Mouse (Mus musculus): Measurements from ENCODE around the gene Nkain1. TPM values are rescaled to one million over a fixed set of nuclear protein-coding genes. Genes with fewer than 3 reads are reported as not detected.
A peak's percentile ranks its signal among the peaks of the same experiment; 100 is the strongest.

The Nkain1 gene
- 0.56 and 1.0 TPM in 2 replicates for polyA plus RNA-seq (2015; fragmentation: Nextera tagmentation; extraction: Ambion mirVana)

DNA sequence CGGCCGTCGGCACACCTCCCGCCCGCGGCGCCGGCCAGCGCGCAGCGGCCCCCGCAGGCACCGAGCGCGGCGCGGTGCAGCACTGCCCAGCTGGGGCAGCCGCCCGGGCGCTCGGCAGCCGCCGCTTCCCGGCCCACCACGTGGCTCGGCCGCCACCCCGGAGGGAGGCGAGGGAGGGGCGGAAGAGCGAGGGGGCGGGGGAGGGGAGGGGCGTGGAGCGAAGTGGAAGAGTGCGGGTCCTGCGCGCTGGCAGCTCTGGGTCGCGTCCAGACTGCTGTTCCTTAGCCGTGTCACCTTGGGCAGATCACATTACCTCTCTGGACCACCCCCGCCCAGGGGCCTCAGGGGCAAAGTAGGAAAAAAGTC lies at the start of gene Nkain1:
Nkain1 (minus strand) TSS at position 126 of the 366 bp plus-strand sequence.
- H3K4me3 ChIP-seq (replicated peaks): peak within 1 kb of the TSS; percentile 65
- no peaks in the 10 kb centered on the region for H3K9me3 ChIP-seq (replicated peaks)
- peak; percentile 82 for ATAC-seq (ENCODE audit: insufficient number of reproducible peaks, low FRiP score, low TSS enrichment, low read depth)
- no peaks in the 10 kb centered on the region for H3K36me3 ChIP-seq
- no peaks in the 10 kb centered on the region for H3K27me3 ChIP-seq
- under 1% methylated on average over 40 of the region's 41 CpGs for WGBS
- H3K27ac ChIP-seq (replicated peaks): no peak within 1 kb of the TSS
- H3K4me2 ChIP-seq (replicated peaks): peak within 1 kb of the TSS; percentile 99
- peak within 1 kb of the TSS; percentile 37 for H3K9ac ChIP-seq
- H3K4me1 ChIP-seq: peaks cover 16% of the 10 kb centered on the region

DNA sequence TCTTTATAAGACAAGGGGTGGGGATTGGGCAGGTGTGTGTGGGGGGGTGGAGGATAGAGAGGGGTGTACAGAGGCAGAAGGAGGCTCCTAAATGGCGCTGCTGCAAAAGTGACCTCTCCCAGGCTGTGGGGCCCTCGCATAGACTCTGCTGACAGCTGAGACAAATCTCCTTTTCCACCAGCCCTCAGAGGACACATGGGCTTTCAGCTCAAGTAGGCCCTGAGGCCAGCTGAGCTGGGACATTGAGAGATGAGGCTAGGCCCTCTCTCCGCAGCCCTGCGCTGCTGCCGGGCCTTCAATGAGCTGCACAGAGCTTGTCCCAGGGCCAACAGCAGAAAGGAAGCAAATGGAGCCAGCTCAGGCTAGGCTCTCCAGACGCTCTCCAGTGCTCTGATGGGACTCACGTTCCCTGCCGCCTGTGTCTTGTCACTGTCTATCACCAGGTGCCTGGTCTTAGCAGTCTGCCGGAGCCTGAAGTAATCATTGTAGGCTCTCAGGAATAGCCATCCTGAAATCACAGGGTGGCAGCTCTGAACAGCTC lies 4.8 kb upstream of the Nkain1 start:
- Histone ChIP-seq H3K4me2 (replicated peaks) (no peak overlapping the region), H3K27ac (replicated peaks) (no peak overlapping the region), H3K4me1 (peaks cover 3% of the 10 kb centered on the region; the same call in 1 of the 2 replicates), H3K9me3 (replicated peaks) (no peaks in the 10 kb centered on the region), H3K4me3 (replicated peaks) (no peak overlapping the region), H3K27me3 (no peaks in the 10 kb centered on the region), H3K9ac (no peak overlapping the region), H3K36me3 (no peaks in the 10 kb centered on the region)
- ATAC-seq (ENCODE audit: insufficient number of reproducible peaks, low FRiP score, low TSS enrichment, low read depth): no peak
- WGBS: 50% methylated on average over 9 of the region's 9 CpGs

DNA sequence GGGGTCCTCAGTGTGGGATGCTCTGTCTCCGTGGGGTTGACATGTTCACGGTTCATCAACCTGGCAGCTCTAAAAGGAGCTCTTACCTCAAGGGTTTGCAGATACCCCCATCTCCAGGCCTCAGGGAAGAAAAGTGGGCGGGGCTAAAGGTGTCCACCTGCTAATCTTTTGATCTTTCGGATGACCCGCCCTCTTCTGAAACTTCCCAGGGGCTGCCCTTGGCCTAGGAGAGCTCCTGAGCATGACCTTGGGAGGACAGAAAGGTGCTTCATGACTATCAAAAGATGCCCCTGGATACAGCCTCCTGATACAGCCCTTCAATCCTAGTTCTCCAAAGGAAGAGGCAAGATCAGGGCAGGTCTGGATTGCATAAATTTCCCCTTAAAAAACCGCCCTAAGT lies 3.1 kb upstream of the Nkain1 start:
- Histone ChIP-seq H3K36me3 (no peaks in the 10 kb centered on the region), H3K9ac (no peak overlapping the region), H3K27me3 (no peaks in the 10 kb centered on the region), H3K9me3 (replicated peaks) (no peaks in the 10 kb centered on the region), H3K4me1 (peaks cover 16% of the 10 kb centered on the region), H3K4me2 (replicated peaks) (no peak overlapping the region), H3K4me3 (replicated peaks) (no peak overlapping the region), H3K27ac (replicated peaks) (no peak overlapping the region)
- ATAC-seq (ENCODE audit: insufficient number of reproducible peaks, low FRiP score, low TSS enrichment, low read depth): no peak
- WGBS: 63% methylated on average over 6 of the region's 6 CpGs

DNA sequence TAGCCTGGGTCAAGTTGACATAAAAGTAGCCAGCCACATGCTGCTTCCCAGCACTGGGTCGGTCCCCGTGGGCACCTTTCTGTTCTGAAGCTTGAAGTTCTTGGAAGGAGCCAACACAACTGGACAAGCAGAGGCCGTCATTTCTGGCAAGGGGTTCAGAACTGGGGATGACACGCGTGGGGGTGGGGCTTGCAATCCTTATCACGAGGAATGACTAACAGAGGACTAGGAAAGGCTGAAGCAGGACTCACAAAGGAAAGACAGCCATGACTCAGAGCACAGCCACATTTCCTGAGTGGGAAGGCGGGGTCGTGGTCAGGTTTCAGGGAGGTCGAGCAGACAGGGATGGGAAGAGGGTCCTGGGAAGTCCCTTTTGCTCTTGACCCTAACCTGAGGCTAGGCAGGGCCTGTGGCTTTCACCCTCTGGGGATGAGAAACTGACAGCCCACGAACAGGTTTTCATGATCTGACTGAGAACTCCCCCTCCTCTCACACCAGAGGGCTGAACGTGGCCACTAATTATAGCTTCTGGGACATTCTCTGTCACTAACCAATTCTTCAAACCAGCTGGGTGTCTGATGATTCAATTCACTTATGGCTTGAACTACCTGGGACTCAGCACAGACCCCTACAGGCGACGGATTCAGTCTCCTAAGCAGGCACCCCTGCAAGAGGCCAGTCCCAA lies 2.4 kb upstream of the Nkain1 start:
- peaks cover 16% of the 10 kb centered on the region for H3K4me1 ChIP-seq
- H3K27me3 ChIP-seq: no peaks in the 10 kb centered on the region
- H3K9me3 ChIP-seq (replicated peaks): no peaks in the 10 kb centered on the region
- no peak for ATAC-seq (ENCODE audit: insufficient number of reproducible peaks, low FRiP score, low TSS enrichment, low read depth)
- H3K9ac ChIP-seq: no peak overlapping the region
- H3K4me2 ChIP-seq (replicated peaks): no peak overlapping the region
- no peak overlapping the region for H3K27ac ChIP-seq (replicated peaks)
- no peaks in the 10 kb centered on the region for H3K36me3 ChIP-seq
- 53% methylated on average over 13 of the region's 13 CpGs for WGBS
- H3K4me3 ChIP-seq (replicated peaks): no peak overlapping the region

DNA sequence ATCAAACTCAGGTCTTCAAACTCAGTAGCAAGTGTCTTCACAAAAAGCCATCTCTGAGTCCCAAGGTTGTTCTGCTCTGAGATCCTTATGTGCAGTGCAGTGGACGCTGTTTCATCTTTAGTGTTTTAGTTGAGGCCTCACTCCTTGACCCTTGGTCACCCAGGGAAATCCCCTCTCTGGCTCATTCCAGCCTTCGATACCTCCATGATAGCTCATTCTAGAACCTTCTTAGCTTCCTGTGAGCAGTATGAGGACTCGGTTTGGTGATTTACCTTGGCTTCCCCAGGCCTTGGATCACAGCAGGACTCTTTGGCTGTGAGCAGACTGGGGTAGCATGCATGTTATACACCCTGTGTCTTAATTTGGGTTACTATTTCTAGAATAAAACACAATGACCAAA lies 1.6 kb upstream of the Nkain1 start:
- Histone ChIP-seq H3K4me1 (peaks cover 16% of the 10 kb centered on the region), H3K36me3 (no peaks in the 10 kb centered on the region), H3K9ac (no peak overlapping the region), H3K9me3 (replicated peaks) (no peaks in the 10 kb centered on the region), H3K4me3 (replicated peaks) (no peak overlapping the region), H3K4me2 (replicated peaks) (no peak overlapping the region), H3K27ac (replicated peaks) (no peak overlapping the region), H3K27me3 (no peaks in the 10 kb centered on the region)
- no peak for ATAC-seq (ENCODE audit: insufficient number of reproducible peaks, low FRiP score, low TSS enrichment, low read depth)
- WGBS: 90% methylated on average over 3 of the region's 3 CpGs

DNA sequence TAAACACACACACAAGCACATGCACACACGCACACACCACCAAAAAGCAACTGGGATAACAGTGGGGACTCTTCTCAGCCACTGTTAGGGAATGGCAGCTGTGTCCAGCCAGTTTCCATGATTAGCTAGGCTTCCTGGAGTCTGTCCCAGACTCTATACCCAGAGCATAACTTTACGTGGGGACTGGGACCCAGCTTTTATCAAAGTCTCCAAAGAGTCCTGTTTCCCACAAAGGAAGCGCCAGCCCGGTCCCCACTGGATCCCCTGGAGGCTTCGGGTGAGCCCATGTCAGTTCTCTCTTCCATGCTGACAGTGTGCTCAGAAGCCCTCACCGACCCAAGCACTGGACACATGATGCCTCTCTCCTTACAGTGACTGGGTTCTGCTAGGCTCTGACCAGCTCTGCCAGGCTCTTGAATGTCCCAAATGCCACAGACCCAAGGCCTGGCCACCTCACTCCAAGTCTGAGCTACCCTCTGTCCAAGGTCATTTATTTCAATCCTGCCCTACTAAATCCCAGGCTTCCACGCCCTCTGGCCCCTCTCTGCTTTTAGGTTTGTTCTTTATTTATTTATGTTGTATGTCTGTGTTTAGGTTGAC lies 988 bp upstream of the Nkain1 start:
- no peak overlapping the region for H3K4me3 ChIP-seq (replicated peaks)
- no peaks in the 10 kb centered on the region for H3K9me3 ChIP-seq (replicated peaks)
- no peak for ATAC-seq (ENCODE audit: insufficient number of reproducible peaks, low FRiP score, low TSS enrichment, low read depth)
- H3K36me3 ChIP-seq: no peaks in the 10 kb centered on the region
- 77% methylated on average over 7 of the region's 7 CpGs for WGBS
- no peak overlapping the region for H3K4me2 ChIP-seq (replicated peaks)
- no peaks in the 10 kb centered on the region for H3K27me3 ChIP-seq
- no peak overlapping the region for H3K9ac ChIP-seq
- no peak overlapping the region for H3K27ac ChIP-seq (replicated peaks)
- H3K4me1 ChIP-seq: peaks cover 16% of the 10 kb centered on the region

DNA sequence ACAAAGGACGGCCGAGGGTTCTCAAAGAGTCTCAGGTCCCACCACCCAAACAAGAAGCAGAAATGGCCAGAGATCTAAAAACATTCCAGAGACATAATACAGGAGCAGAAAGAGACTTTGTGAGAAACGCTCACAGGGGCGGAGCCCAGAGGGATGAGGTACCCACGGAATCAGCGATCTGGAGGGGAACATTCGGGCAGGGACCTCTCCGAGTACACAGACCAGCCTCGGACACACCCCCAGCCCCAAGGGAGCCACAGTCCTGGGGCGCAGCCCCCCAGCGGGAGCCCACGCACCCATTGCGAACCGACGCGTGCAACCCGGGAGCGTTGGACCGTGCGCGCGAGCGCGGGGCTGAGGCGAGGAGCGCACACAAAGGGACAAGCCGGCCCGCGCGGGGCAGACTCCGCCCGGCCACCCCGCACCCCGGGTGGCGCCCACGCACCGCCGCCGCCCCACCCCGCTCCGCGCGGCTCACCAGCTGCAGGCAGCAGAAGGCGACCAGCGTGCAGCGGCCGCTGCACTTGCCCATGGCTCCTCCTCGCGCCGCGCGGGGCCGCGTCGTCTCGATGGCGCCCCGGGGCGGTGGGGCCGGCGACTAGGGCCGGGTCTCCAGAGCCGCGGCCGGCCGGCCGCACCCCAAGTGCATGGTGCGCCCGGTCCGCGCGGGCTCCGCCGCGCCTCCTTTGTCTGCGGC lies 474 bp downstream of the Nkain1 start:
- no peak overlapping the region for H3K27ac ChIP-seq (replicated peaks)
- WGBS: under 1% methylated on average over 76 of the region's 76 CpGs
- no peaks in the 10 kb centered on the region for H3K9me3 ChIP-seq (replicated peaks)
- H3K4me1 ChIP-seq: peaks cover 16% of the 10 kb centered on the region
- H3K4me2 ChIP-seq (replicated peaks): peak overlapping the region; percentile 99
- H3K36me3 ChIP-seq: no peaks in the 10 kb centered on the region
- peak overlapping the region; percentile 37 for H3K9ac ChIP-seq
- peak; percentile 48 for ATAC-seq (ENCODE audit: insufficient number of reproducible peaks, low FRiP score, low TSS enrichment, low read depth)
- H3K4me3 ChIP-seq (replicated peaks): peak overlapping the region; percentile 65
- no peaks in the 10 kb centered on the region for H3K27me3 ChIP-seq

DNA sequence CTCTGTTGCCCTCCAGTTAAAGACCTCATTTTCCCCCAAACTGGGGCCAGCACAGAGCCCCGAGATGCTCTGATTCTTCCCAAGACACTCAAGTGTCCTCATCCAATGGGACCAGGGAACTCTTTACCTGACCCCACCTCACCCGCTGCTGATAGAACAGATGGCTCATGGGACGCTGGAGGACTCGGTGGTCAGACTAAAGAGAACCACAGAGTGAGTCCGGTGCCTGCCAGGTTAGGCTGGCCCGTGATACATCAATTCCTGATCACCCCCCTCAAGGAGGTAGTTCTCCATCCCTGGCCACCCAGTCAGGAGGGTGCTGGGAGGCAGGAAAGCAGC lies 992 bp downstream of the Nkain1 start:
- no peak overlapping the region for H3K27ac ChIP-seq (replicated peaks)
- peaks cover 16% of the 10 kb centered on the region for H3K4me1 ChIP-seq
- peak overlapping the region; percentile 99 for H3K4me2 ChIP-seq (replicated peaks)

DNA sequence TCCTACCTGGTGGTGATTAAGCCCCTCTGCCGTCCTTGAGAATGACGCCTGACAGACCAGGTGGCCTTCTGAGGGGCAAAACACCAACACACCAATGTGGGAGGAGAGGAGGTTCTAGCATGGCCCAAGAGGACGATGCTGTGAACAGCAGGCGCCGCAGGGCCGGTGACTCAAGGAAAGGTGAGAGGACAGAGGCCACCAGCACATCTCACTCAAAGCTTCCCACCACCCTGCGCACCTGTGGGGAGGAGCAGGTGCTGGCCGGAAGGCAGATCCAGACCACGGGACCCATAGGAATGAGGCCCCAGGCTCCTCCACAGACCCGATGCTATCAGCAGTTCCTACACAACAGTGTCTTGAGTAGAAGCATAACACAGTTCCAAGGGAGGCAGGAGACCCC lies 1.4 kb downstream of the Nkain1 start:
- no peak for ATAC-seq (ENCODE audit: insufficient number of reproducible peaks, low FRiP score, low TSS enrichment, low read depth)
- H3K4me2 ChIP-seq (replicated peaks): peak overlapping the region; percentile 99
- peak overlapping the region; percentile 65; the same call in 1 of the 2 replicates for H3K4me3 ChIP-seq (replicated peaks)
- H3K4me1 ChIP-seq: peaks cover 16% of the 10 kb centered on the region
- no peak overlapping the region for H3K9ac ChIP-seq
- H3K27me3 ChIP-seq: no peaks in the 10 kb centered on the region
- no peaks in the 10 kb centered on the region for H3K36me3 ChIP-seq
- H3K27ac ChIP-seq (replicated peaks): no peak overlapping the region
- no peaks in the 10 kb centered on the region for H3K9me3 ChIP-seq (replicated peaks)
- 37% methylated on average over 10 of the region's 10 CpGs for WGBS

More for the DNA sequence above, 992 bp downstream of the Nkain1 start:
- Histone ChIP-seq H3K27me3 (no peaks in the 10 kb centered on the region), H3K9me3 (replicated peaks) (no peaks in the 10 kb centered on the region), H3K36me3 (no peaks in the 10 kb centered on the region), H3K9ac (no peak overlapping the region), H3K4me3 (replicated peaks) (peak overlapping the region; percentile 65)
- WGBS: under 1% methylated on average over 6 of the region's 6 CpGs
- ATAC-seq (ENCODE audit: insufficient number of reproducible peaks, low FRiP score, low TSS enrichment, low read depth): no peak

DNA sequence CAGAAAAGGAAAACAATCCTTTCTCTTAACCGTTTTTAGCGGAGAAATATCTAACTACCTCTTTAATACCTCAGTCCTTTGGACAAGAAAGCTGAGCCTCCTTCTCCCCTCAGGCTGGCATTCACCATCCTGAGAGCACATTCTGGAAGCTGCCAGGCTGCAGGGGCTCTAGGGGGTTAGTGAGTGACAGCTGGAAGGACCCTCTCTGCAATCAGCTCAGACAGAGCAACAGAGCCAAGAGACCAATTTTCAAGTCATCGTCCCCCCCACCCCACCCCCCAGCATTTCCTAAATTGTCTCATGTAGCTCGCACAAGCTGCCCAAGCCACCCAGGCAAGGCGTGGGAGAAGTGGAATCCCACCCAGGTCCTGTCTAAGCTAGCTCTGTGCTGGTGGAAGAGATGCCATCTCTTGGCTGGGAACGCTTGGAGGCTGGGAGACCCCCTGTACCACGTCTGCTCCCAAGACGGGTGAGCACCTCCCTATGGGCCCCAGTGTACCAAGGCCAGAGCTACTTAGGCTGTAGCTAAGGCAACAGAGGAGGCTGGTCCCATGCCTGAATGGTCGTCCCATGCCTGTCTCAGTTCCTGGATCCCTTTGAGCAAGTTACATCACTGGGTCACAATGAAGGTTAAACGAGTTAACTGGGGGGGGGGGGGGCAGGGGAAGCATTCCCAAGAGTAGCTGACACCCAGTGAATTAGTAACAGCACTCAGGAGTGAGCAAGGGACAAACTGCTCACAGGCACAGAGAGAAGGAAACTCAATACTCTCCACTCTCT lies 2.8 kb downstream of the Nkain1 start:
- ATAC-seq (ENCODE audit: insufficient number of reproducible peaks, low FRiP score, low TSS enrichment, low read depth): no peak

More for the DNA sequence above, 2.8 kb downstream of the Nkain1 start:
- Histone ChIP-seq H3K9me3 (replicated peaks) (no peaks in the 10 kb centered on the region), H3K4me1 (peaks cover 16% of the 10 kb centered on the region), H3K4me2 (replicated peaks) (no peak overlapping the region), H3K27ac (replicated peaks) (no peak overlapping the region), H3K36me3 (no peaks in the 10 kb centered on the region), H3K4me3 (replicated peaks) (no peak overlapping the region), H3K27me3 (no peaks in the 10 kb centered on the region), H3K9ac (no peak overlapping the region)
- 23% methylated on average over 10 of the region's 10 CpGs for WGBS
